Mouse (Mus musculus) thymus, postnatal 25 days (tissue): ENCODE results near the gene Bcl2l15.
"Not testable (repeated sequence)": the region's sequence is repeated elsewhere in the genome, so short reads cannot be mapped to it uniquely, and the experiment has no call there.

Experiments
- DNase-seq: peaks from one replicate; pipeline ENCODE4 v3.0.0; 2022

Gene Bcl2l15

GRCm38 (mm10) chr3:103832426-103832825 lies at the start of gene Bcl2l15:
Gene Bcl2l15 (plus strand): TSS chr3:103832601.
- DNase-seq, result no peak

GRCm38 (mm10) chr3:103782844-103783609 lies 49.4 kb upstream of the Bcl2l15 start:
- no peak for DNase-seq

- DNase-seq, result no peak
These were observed 45.2 kb upstream of the Bcl2l15 start for GRCm38 (mm10) chr3:103787225-103787624.

GRCm38 (mm10) chr3:103789096-103789495 lies 43.3 kb upstream of the Bcl2l15 start:
- DNase-seq, result no peak

GRCm38 (mm10) chr3:103789891-103790345 lies 42.5 kb upstream of the Bcl2l15 start:
- DNase-seq, result no peak

- peak; percentile 58 for DNase-seq
These were observed 41.9 kb upstream of the Bcl2l15 start for GRCm38 (mm10) chr3:103790346-103791145.

- peak; percentile 95 for DNase-seq
These were observed 40.9 kb upstream of the Bcl2l15 start, which contains the start of gene Hipk1 for GRCm38 (mm10) chr3:103791230-103792110. Gene Hipk1 (minus strand): TSS chr3:103791563.

- DNase-seq, result not testable (repeated sequence)
These were observed 40.3 kb upstream of the Bcl2l15 start for GRCm38 (mm10) chr3:103792111-103792406.

GRCm38 (mm10) chr3:103792566-103792965 lies 39.8 kb upstream of the Bcl2l15 start:
- no peak for DNase-seq

- no peak for DNase-seq
These were observed 36.0 kb upstream of the Bcl2l15 start for GRCm38 (mm10) chr3:103796389-103796788.

GRCm38 (mm10) chr3:103799507-103799906 lies 32.9 kb upstream of the Bcl2l15 start:
- no peak for DNase-seq

- DNase-seq, result peak; percentile 58
These were observed 30.5 kb upstream of the Bcl2l15 start for GRCm38 (mm10) chr3:103801631-103802531.

GRCm38 (mm10) chr3:103802861-103803260 lies 29.5 kb upstream of the Bcl2l15 start:
- peak; percentile 44 for DNase-seq

GRCm38 (mm10) chr3:103805671-103806070 lies 26.7 kb upstream of the Bcl2l15 start:
- DNase-seq, result no peak

- DNase-seq, result peak; percentile 94
These were observed 23.3 kb upstream of the Bcl2l15 start, which contains the start of the genes Dclre1b, Ap4b1 and Gm43064 for GRCm38 (mm10) chr3:103808891-103809798. Gene Dclre1b (minus strand): TSS chr3:103809444. Gene Ap4b1 (plus strand): TSS chr3:103809520. Gene Gm43064 (plus strand): TSS chr3:103809573.

- DNase-seq, result no peak
These were observed 22.6 kb upstream of the Bcl2l15 start for GRCm38 (mm10) chr3:103809799-103810150.

GRCm38 (mm10) chr3:103810967-103811366 lies 21.4 kb upstream of the Bcl2l15 start:
- DNase-seq, result no peak

- DNase-seq, result peak; percentile 23
These were observed 4.9 kb upstream of the Bcl2l15 start for GRCm38 (mm10) chr3:103827548-103827947.

- no peak for DNase-seq
These were observed 3.4 kb upstream of the Bcl2l15 start for GRCm38 (mm10) chr3:103829036-103829435.

- not testable (repeated sequence) for DNase-seq
These were observed 1.7 kb upstream of the Bcl2l15 start for GRCm38 (mm10) chr3:103830681-103831080.

GRCm38 (mm10) chr3:103831146-103831545 lies 1.3 kb upstream of the Bcl2l15 start:
- DNase-seq, result no peak
